Mouse (Mus musculus) embryonic facial prominence, embryonic 14.5 days (tissue): ENCODE data around the gene Cpne2. TPM values are rescaled to one million over a fixed set of nuclear protein-coding genes. Genes with fewer than 3 reads are reported as not detected.

Experiments
- ATAC-seq: fragments of 200-750 bp; cut with Nextera tagmentation; 2 replicates; pipeline ENCODE4 v1.8.0; 2017; ENCODE audit warnings: low read depth, moderate number of reproducible peaks, moderate TSS enrichment
- DNase-seq: peaks from one replicate; pipeline ENCODE4 v3.0.0-alpha.2; 2015; ENCODE audit warnings: low spot score
- H3K27ac ChIP-seq: fragments of 300-500 bp; sonication (generic); replicated peaks from 2 replicates; pipeline ENCODE4 v1.5.1; 2014; ENCODE audit warnings: low read depth, mild to moderate bottlenecking, low read length, moderate library complexity
- H3K27me3 ChIP-seq: fragments of 300-500 bp; sonication (generic); replicated peaks from 2 replicates; pipeline ENCODE4 v1.6.1; 2014; ENCODE audit warnings: low read length; ENCODE audit not compliant: control insufficient read depth, insufficient read depth
- H3K36me3 ChIP-seq: fragments of 300-500 bp; sonication (generic); 2 replicates; pipeline ENCODE4 v1.6.1; 2014; ENCODE audit warnings: low read length, mixed read lengths; ENCODE audit not compliant: control insufficient read depth, insufficient read depth
- H3K4me1 ChIP-seq: fragments of 300-500 bp; sonication (generic); 2 replicates; pipeline ENCODE4 v1.6.1; 2014; ENCODE audit warnings: antibody characterized with exemption, low read length; ENCODE audit not compliant: control insufficient read depth, insufficient read depth
- H3K4me2 ChIP-seq: fragments of 300-500 bp; sonication (generic); 2 replicates; pipeline ENCODE4 v1.6.1; 2014; ENCODE audit warnings: low read depth, mild to moderate bottlenecking, low read length, moderate library complexity, mixed read lengths
- H3K4me3 ChIP-seq: fragments of 300-500 bp; sonication (generic); 2 replicates; pipeline ENCODE4 v1.5.1; 2014; ENCODE audit warnings: low read depth, mild to moderate bottlenecking, low read length
- H3K9ac ChIP-seq: fragments of 300-500 bp; sonication (generic); 2 replicates; pipeline ENCODE4 v1.6.1; 2014; ENCODE audit warnings: low read depth, mild to moderate bottlenecking, low read length, moderate library complexity, mixed read lengths
- H3K9me3 ChIP-seq: fragments of 300-500 bp; sonication (generic); 2 replicates; pipeline ENCODE4 v1.6.1; 2016; ENCODE audit warnings: low read length; ENCODE audit not compliant: control insufficient read depth
- WGBS: fragments of 180-500 bp; shearing (Covaris S2); extraction: QIAGEN DNeasy Blood & Tissue Kit; methylation state at CpG from one replicate; pipeline ENCODE4 v1.1.7; 2014; 5-methylcytosine and 5-hydroxymethylcytosine counted together
- polyA plus RNA-seq: library from polyadenylated mRNA; unstranded; fragments of >200 nt; fragmentation: Nextera tagmentation; extraction: Ambion mirVana; gene quantifications from 2 replicates; pipeline ENCODE4 v1.2.1, GENCODE M21; 2014

Cpne2 gene
- polyA plus RNA-seq, 1 experiment from 2014 or later: 12.4 TPM

DNA sequence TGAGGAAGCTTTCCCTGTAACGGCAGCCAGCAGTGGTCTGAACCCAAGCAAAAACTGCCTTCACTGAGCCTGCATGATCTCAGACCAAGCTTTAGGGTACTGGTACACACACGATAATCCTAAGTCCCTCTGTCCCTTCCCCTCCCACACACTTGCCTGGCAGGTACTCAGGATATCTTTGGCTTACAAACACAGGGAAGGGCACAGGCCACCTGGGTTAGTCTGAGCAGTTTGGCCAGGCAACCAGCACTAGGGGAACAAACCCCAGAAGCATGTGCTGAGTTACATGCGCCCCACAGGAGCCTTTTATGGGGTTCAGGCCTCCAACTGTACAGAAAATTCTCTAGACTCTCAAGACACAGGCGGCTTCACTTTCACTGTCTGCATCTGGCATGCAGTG, 2.9 kb upstream of the Cpne2 start:
- no peak overlapping the region for H3K4me2 ChIP-seq
- 66% methylated on average over 4 of the region's 4 CpGs for WGBS
- H3K36me3 ChIP-seq: no peaks in the 10 kb centered on the region
- no peak overlapping the region for H3K4me3 ChIP-seq
- ATAC-seq (no peak), DNase-seq (no peak)
- peaks cover 30% of the 10 kb centered on the region for H3K27me3 ChIP-seq
- no peak overlapping the region for H3K9ac ChIP-seq
- 0 out of 2 replicates have a peak, but pooled peaks cover under 1% of the 10 kb centered on the region for H3K4me1 ChIP-seq
- H3K27ac ChIP-seq: no peak overlapping the region
- H3K9me3 ChIP-seq: no peaks in the 10 kb centered on the region

DNA sequence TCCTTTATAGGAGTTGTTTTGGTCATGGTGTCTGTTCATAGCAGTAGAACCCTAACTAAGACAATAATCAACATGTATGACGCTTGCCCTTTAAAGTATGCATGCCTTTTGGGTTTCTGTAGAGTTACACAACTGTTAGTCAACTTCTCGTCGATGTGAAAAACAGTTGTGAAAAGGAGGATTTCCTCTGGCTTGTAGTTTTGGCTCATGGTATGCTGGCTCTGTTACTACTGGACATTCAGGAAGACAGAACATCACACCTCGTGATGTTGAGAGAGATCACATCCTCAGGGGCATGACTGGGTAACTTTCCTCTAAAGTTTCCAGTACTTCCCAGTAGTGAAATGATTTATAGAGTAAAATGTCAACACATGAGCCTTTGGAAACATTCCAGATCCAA, 2.1 kb upstream of the Cpne2 start:
- DNase-seq (no peak), ATAC-seq (no peak)
- Histone ChIP-seq H3K36me3 (no peaks in the 10 kb centered on the region), H3K9me3 (no peaks in the 10 kb centered on the region), H3K27ac (no peak overlapping the region), H3K9ac (no peak overlapping the region), H3K27me3 (peaks cover 36% of the 10 kb centered on the region), H3K4me2 (no peak overlapping the region), H3K4me3 (no peak overlapping the region), H3K4me1 (0 out of 2 replicates have a peak, but pooled peaks cover 3% of the 10 kb centered on the region)
- 88% methylated on average over 4 of the region's 4 CpGs for WGBS

DNA sequence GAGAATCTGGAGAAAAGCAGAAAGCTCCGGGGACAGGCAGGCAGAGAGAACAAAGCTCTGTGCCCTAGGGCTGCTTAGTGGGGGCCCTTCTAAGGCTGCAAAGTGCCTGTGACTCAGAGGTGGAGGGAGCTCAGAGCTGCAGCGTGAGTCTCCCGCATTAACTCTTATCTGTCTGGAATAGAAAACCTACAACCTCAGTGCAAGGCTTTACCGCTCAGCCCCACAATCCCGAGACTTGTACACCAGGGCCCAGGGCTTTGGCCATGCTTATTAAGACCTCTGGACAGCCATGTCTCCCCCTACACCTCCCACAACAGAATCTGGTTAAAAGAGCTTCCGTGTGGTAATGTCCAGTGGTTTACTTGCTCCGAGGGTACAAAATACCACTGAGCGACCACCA, 790 bp upstream of the Cpne2 start:
- Histone ChIP-seq H3K4me3 (peak overlapping the region; percentile 70), H3K9ac (peak overlapping the region; percentile 30; the same call in 1 of the 2 replicates), H3K27me3 (peaks cover 36% of the 10 kb centered on the region), H3K36me3 (no peaks in the 10 kb centered on the region), H3K27ac (no peak overlapping the region; the same call in 1 of the 2 replicates), H3K9me3 (no peaks in the 10 kb centered on the region), H3K4me1 (0 out of 2 replicates have a peak, but pooled peaks cover 3% of the 10 kb centered on the region), H3K4me2 (peak overlapping the region; percentile 97)
- WGBS: 5% methylated on average over 8 of the region's 8 CpGs
- DNase-seq: peak; percentile 46
- peak; percentile 27; the same call in 1 of the 2 replicates for ATAC-seq

DNA sequence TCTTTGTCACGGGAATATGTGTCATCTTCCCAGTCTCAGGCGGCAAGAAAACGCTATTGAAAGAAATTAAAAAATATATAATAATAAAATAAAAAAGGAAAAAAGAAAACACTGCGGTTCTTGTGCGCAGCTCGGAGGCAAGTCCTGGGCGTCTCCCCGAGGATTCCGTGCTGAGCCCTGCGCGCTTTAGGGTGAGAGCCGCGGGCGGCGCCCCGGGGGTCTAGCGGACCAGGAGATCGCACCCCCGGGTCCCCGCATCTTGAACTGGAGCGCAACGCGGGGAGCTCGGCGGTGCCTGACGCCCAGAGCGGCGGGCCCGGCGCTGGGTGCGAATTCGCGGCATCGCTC, 291 bp upstream of the Cpne2 start:
- ATAC-seq (0 out of 2 replicates have a peak, but pooled peaks have one; percentile 9), DNase-seq (no peak)
- 0 out of 2 replicates have a peak, but pooled peaks cover 3% of the 10 kb centered on the region for H3K4me1 ChIP-seq
- peak overlapping the region; percentile 73 for H3K9ac ChIP-seq
- H3K9me3 ChIP-seq: no peaks in the 10 kb centered on the region
- peak overlapping the region; percentile 97 for H3K4me2 ChIP-seq
- WGBS: 0% methylated on average over 19 of the region's 34 CpGs
- no peak overlapping the region for H3K27ac ChIP-seq
- H3K36me3 ChIP-seq: no peaks in the 10 kb centered on the region
- H3K27me3 ChIP-seq: peaks cover 36% of the 10 kb centered on the region
- H3K4me3 ChIP-seq: peak overlapping the region; percentile 70

DNA sequence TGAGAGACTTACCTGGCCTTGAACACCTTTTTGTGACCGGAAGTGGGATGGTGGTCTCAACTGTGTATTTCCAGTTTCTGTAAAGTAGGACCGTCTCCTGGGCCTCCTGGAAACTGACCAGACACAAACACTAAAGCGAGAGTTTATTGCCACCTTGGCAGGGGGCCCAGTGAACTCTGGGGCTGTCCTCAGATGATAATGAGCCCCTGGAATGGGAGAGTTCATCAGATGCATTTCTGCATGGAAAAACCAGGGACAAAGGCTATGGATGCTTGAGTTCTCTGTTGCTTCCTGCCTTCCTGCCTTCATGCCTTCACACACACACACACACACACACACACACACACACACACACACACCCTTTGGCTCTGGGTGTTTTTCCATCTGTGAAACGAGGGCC, 1.8 kb downstream of the Cpne2 start:
- Histone ChIP-seq H3K9ac (no peak overlapping the region), H3K4me1 (0 out of 2 replicates have a peak, but pooled peaks cover 3% of the 10 kb centered on the region), H3K9me3 (no peaks in the 10 kb centered on the region), H3K4me3 (no peak overlapping the region), H3K36me3 (no peaks in the 10 kb centered on the region), H3K4me2 (no peak overlapping the region), H3K27me3 (peaks cover 36% of the 10 kb centered on the region), H3K27ac (no peak overlapping the region)
- no peak for DNase-seq
- WGBS: 53% methylated on average over 4 of the region's 4 CpGs
- ATAC-seq: no peak

DNA sequence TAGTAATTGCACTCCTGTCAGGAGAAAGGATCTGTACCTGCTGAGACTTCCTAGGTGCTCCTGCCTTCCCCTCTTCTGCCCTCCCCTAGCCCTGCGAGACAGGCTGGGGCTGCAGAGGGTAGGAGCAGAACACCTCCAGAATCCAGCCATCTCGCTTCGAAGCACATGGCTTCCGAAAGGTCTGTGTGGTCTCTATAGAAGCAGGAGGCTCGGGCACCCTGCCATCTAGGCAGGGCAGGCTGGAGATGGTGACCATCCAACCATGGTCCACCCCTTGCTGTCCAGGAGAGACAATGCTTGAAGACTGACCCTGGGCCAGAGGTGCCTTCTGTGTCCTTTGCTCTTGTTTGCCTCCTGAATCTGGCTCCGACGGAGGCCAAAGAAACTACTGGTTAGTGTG, 2.8 kb downstream of the Cpne2 start:
- Histone ChIP-seq H3K27ac (no peak overlapping the region), H3K9me3 (no peaks in the 10 kb centered on the region), H3K4me3 (no peak overlapping the region), H3K27me3 (peaks cover 36% of the 10 kb centered on the region), H3K9ac (no peak overlapping the region), H3K4me2 (no peak overlapping the region), H3K4me1 (0 out of 2 replicates have a peak, but pooled peaks cover 3% of the 10 kb centered on the region), H3K36me3 (no peaks in the 10 kb centered on the region)
- DNase-seq: no peak
- ATAC-seq: no peak
- WGBS: 85% methylated on average over 7 of the region's 7 CpGs

DNA sequence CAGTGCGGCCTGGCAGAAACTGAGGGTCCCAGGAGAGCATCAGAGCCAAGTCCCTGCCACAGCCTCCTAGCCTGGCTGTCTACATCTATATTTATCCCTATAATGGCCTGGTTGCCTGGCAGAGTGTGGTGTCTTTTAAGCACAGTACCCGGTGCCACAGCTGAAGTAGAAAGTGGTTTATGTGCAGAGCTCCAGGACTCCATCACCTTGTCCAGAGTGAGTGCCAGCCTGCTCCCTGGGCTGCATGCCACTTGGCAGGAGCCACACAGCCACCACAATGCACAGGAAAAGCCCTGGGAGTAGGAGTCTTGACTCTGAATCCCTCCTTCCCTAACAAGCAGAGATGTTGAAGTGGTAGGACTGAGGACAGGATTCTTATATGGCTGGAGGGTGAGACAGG, 4.7 kb downstream of the Cpne2 start:
- WGBS: 71% methylated on average over 2 of the region's 2 CpGs
- H3K4me3 ChIP-seq: no peak overlapping the region
- no peaks in the 10 kb centered on the region for H3K9me3 ChIP-seq
- H3K36me3 ChIP-seq: no peaks in the 10 kb centered on the region
- H3K27me3 ChIP-seq: peaks cover 23% of the 10 kb centered on the region
- 0 out of 2 replicates have a peak, but pooled peaks cover 3% of the 10 kb centered on the region for H3K4me1 ChIP-seq
- no peak for ATAC-seq
- no peak overlapping the region for H3K4me2 ChIP-seq
- no peak overlapping the region for H3K9ac ChIP-seq
- H3K27ac ChIP-seq: no peak overlapping the region
- no peak for DNase-seq

DNA sequence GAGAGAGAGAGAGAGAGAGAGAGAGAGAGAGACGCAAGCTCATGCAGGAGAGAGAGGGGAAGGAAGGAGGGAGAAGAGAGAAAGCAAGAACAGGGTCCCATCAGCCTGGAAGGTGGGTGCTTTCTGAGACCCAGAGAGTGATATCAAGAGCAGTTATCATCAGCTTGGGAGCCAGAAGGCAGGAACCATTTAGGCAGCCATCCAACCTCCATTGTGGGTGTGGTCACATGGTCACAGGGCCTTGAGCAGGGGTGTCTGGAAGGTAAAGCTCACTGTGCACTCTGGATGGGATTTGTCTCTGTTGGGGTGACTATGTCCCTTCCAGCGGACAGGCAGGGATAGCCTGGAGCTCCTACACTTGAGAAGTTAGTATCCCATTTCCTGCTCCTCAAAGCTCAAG, 7.2 kb downstream of the Cpne2 start:
- peaks cover under 1% of the 10 kb centered on the region; the same call in 1 of the 2 replicates for H3K4me1 ChIP-seq
- ATAC-seq (no peak), DNase-seq (no peak)
- H3K36me3 ChIP-seq: no peaks in the 10 kb centered on the region
- H3K27me3 ChIP-seq: peaks cover 6% of the 10 kb centered on the region; the same call in 1 of the 2 replicates
- no peak overlapping the region for H3K27ac ChIP-seq
- H3K4me3 ChIP-seq: no peak overlapping the region
- H3K9me3 ChIP-seq: no peaks in the 10 kb centered on the region
- no peak overlapping the region for H3K9ac ChIP-seq
- no peak overlapping the region for H3K4me2 ChIP-seq
- WGBS: 69% methylated on average over 2 of the region's 2 CpGs
